In the genomic region with DNA sequence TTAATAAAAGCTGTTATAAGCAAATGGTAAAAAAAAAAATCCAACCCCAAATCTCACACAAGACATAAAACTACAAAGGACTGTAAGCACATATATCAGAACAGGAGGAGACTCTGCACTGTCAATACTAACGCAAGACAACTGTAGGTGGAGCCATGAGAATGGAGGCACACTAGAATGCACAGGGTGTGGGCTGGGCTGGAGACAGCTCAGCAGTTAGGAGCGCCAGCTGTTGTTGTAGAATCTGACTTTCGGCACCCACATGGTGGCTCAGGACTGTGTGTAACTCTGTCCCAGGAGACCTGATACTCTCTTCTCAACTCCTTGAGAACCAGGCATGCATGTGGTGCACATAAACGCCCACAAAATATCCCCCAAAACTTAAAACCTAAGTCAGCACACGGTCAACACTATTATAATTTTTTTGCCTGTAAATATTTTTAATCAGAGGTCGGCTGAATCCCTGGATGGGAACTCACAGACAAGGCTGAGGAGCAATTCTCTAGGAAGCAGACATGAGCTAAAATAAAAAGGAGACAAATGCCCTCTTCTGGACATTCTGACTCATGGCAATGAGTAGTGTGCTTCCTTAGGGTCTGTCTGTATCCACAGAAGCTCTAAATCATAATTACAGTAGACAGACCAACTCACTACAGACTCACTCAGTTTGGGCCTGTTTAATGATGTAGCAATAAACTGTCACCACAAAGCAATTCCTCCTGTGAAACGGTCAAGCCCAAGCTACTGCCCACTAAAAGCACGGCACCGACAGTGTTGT, we compare ENCODE assay signal across 13 mouse cellular contexts. TPM values are rescaled to one million over a fixed set of nuclear protein-coding genes. Genes with fewer than 3 reads are reported as not detected.
A peak's percentile ranks its signal among the peaks of the same experiment; 100 is the strongest.
DNase-seq lines count a peak whose midpoint lies in the region; ATAC-seq lines count a peak whose summit lies in the region.
"Had no signal": no experiment of that assay in that cellular context is flagged by ENCODE, and none has a peak within 500 bp of the region (broad histone marks: within the 10 kb centered on the region; RNA-seq: fewer than 3 reads in every experiment).

No protein-coding gene starts in this region.

- no peaks in the 10 kb centered on the region for H3K4me1 ChIP-seq in hindbrain, embryonic 13.5 days (replicated peaks)

- DNase-seq in embryo, embryonic 11 days, result peak; percentile 10
- DNase-seq in embryo, embryonic 9.5 days (ENCODE audit: extremely low spot score), result no peak
- DNase-seq in layer of hippocampus, adult 8-10 months (ENCODE audit: low spot score in 2 of 2), result peak; percentile 14 to 32
- DNase-seq in layer of hippocampus, adult 9-10 months (ENCODE audit: low spot score), result no peak
- peak; percentile 51 for DNase-seq in ES-CJ7 (ENCODE audit: low read depth, low spot score)
- DNase-seq in ovary, postnatal 10 days (ENCODE audit: low spot score), result no peak
- DNase-seq: adrenal gland, postnatal 36 days; heart, adult 18-20 months; kidney, adult 11 months had no signal

- H3K9me3 ChIP-seq in hindbrain, embryonic 13.5 days, result no peaks in the 10 kb centered on the region

- no peak overlapping the region for H3K4me2 ChIP-seq in hindbrain, embryonic 13.5 days

- peaks cover 81% of the 10 kb centered on the region for H3K36me3 ChIP-seq in hindbrain, embryonic 13.5 days

- ATAC-seq in megakaryocyte progenitor cell, adult 5-6 weeks (replicated peaks; ENCODE audit: poor library complexity), result peak; percentile 26; the same call in 1 of the 2 replicates
- no peak for ATAC-seq in hindbrain, embryonic 13.5 days (ENCODE audit: low FRiP score)

- no peak overlapping the region for H3K9ac ChIP-seq in hindbrain, embryonic 13.5 days

- no peak overlapping the region for H3K27ac ChIP-seq in hindbrain, embryonic 13.5 days

- WGBS in hindbrain, embryonic 13.5 days, result 88% methylated on average over 9 of the region's 9 CpGs

- no peaks in the 10 kb centered on the region for H3K27me3 ChIP-seq in hindbrain, embryonic 13.5 days

- H3K4me3 ChIP-seq in hindbrain, embryonic 13.5 days, result no peak overlapping the region

RNA-seq across cellular contexts. Expression of gene Cnot10, which starts 25.6 kb away (rescaled TPM):
- total RNA-seq in layer of hippocampus, adult 8-10 months (2022), result 10 to 100 TPM; 48.5 to 56.0 (median 53.2) TPM
- 23.3 and 23.7 TPM in 2 replicates for total RNA-seq in megakaryocyte progenitor cell, adult 5-6 weeks (2015)
- total RNA-seq in megakaryocyte progenitor cell, adult 5-6 weeks (2017), result 48.1 and 55.7 TPM in 2 replicates
- polyA plus RNA-seq in hindbrain, embryonic 13.5 days (2015; fragmentation: Nextera tagmentation; extraction: Ambion mirVana), result 54.7 and 59.0 TPM in 2 replicates

RNA-seq across cellular contexts. Expression of gene Trim71, which starts 50.2 kb away (rescaled TPM):
- 1 to 10 TPM; 1.3 to 1.9 (median 1.6) TPM for total RNA-seq in layer of hippocampus, adult 8-10 months (2022)
- total RNA-seq in megakaryocyte progenitor cell, adult 5-6 weeks (2015), result 0.02 TPM in 1 of 2 replicates, not detected in the other
- not detected in 2 replicates for total RNA-seq in megakaryocyte progenitor cell, adult 5-6 weeks (2017)
- polyA plus RNA-seq in hindbrain, embryonic 13.5 days (2015; fragmentation: Nextera tagmentation; extraction: Ambion mirVana), result 0.50 and 0.53 TPM in 2 replicates
- total RNA-seq: heart, adult 18-20 months; liver, adult 2 months; monocyte, adult 5-6 weeks had no signal
- polyA plus RNA-seq: liver, adult 2 months had no signal

Comparison
In these comparisons a context has a peak if more than half of its experiments do, and no peak if none do; other contexts are left out.
1. DNase-seq: peak in embryo, embryonic 11 days (single experiment), layer of hippocampus, adult 8-10 months (2 of 2) and ES-CJ7 (single experiment); none in embryo, embryonic 9.5 days (single experiment), layer of hippocampus, adult 9-10 months (single experiment) and ovary, postnatal 10 days (single experiment).